Comparison of ENCODE assay signal across 7 mouse cellular contexts in genomic region chr12:76837844-76838650, GRCm38 (mm10). TPM values are rescaled to one million over a fixed set of nuclear protein-coding genes. Genes with fewer than 3 reads are reported as not detected.
DNase-seq lines count a peak whose midpoint lies in the region; ATAC-seq and TF ChIP-seq lines count a peak whose summit lies in the region.

No protein-coding gene starts in this region.

- H3K27ac ChIP-seq in neural tube, embryonic 11.5 days (ENCODE audit: low read depth, low read length), result no peak overlapping the region
- H3K27ac ChIP-seq in liver, embryonic 11.5 days (ENCODE audit: low read depth, low read length), result peak overlapping the region; percentile 50; the same call in 1 of the 2 replicates
- peak overlapping the region; percentile 77 for H3K27ac ChIP-seq in stomach, postnatal 0 days (replicated peaks)

- no peak for ATAC-seq in neural tube, embryonic 11.5 days (ENCODE audit: insufficient read depth, low FRiP score, low TSS enrichment)
- ATAC-seq in erythroblast, adult 5-6 weeks (replicated peaks; ENCODE audit: low FRiP score, poor library complexity, severe bottlenecking), result peak; percentile 61
- ATAC-seq in liver, embryonic 11.5 days (replicated peaks; ENCODE audit: low FRiP score), result peak; percentile 39
- peak; percentile 43; the same call in 1 of the 2 replicates for ATAC-seq in stomach, postnatal 0 days (ENCODE audit: low FRiP score, low TSS enrichment)
- no peak for ATAC-seq in inflammation-experienced regulatory T-cells, adult 6 months

- TF ChIP-seq EP300 in stomach, postnatal 0 days (optimal IDR thresholded peaks at IDR 0.05), result no peak

- DNase-seq in neural tube, embryonic 11.5 days (ENCODE audit: low spot score), result no peak
- DNase-seq in neural tube, embryonic 10.5 days (ENCODE audit: extremely low spot score, low spot score), result no peak
- no peak for DNase-seq in liver, embryonic 11.5 days (ENCODE audit: low spot score)
- DNase-seq in stomach, postnatal 0 days (ENCODE audit: low spot score), result no peak
- no peak for DNase-seq in yolk sac, embryonic 10.5 days (ENCODE audit: low spot score)

- TF ChIP-seq CTCF in stomach, postnatal 0 days (IDR thresholded peaks at IDR 0.05; ENCODE audit: low read depth), result no peak

- H3K4me2 ChIP-seq in neural tube, embryonic 11.5 days (ENCODE audit: low read depth), result peak overlapping the region; percentile 58
- peak overlapping the region; percentile 71 for H3K4me2 ChIP-seq in liver, embryonic 11.5 days
- peak overlapping the region; percentile 60 for H3K4me2 ChIP-seq in stomach, postnatal 0 days (replicated peaks; ENCODE audit: low read depth)

- H3K9me3 ChIP-seq in neural tube, embryonic 11.5 days (ENCODE audit: control insufficient read depth, low read length), result no peaks in the 10 kb centered on the region
- no peaks in the 10 kb centered on the region for H3K9me3 ChIP-seq in liver, embryonic 11.5 days (ENCODE audit: control insufficient read depth, low read length)
- H3K9me3 ChIP-seq in stomach, postnatal 0 days (ENCODE audit: control insufficient read depth, low read length), result no peaks in the 10 kb centered on the region

- 14% methylated on average over 21 of the region's 21 CpGs for WGBS in neural tube, embryonic 11.5 days
- WGBS in liver, embryonic 11.5 days, result 10% methylated on average over 21 of the region's 21 CpGs
- WGBS in stomach, postnatal 0 days, result 10% methylated on average over 21 of the region's 21 CpGs

- H3K36me3 ChIP-seq in neural tube, embryonic 11.5 days (ENCODE audit: control insufficient read depth, insufficient read depth, low read length), result no peaks in the 10 kb centered on the region
- no peaks in the 10 kb centered on the region for H3K36me3 ChIP-seq in liver, embryonic 11.5 days (ENCODE audit: control insufficient read depth, insufficient read depth, low read length)
- no peaks in the 10 kb centered on the region for H3K36me3 ChIP-seq in stomach, postnatal 0 days (ENCODE audit: control insufficient read depth, insufficient read depth, low read length)

- H3K9ac ChIP-seq in neural tube, embryonic 11.5 days (ENCODE audit: low read length), result peak overlapping the region; percentile 66
- H3K9ac ChIP-seq in liver, embryonic 11.5 days (ENCODE audit: low read depth, low read length), result peak overlapping the region; percentile 79
- peak overlapping the region; percentile 79 for H3K9ac ChIP-seq in stomach, postnatal 0 days (ENCODE audit: low read length)

- peaks cover 2% of the 10 kb centered on the region; the same call in 1 of the 2 replicates for H3K4me1 ChIP-seq in neural tube, embryonic 11.5 days (ENCODE audit: control insufficient read depth, insufficient read depth, low read length)
- H3K4me1 ChIP-seq in liver, embryonic 11.5 days (replicated peaks; ENCODE audit: control insufficient read depth, insufficient read depth, low read length), result peaks cover 11% of the 10 kb centered on the region; the same call in 1 of the 2 replicates
- H3K4me1 ChIP-seq in stomach, postnatal 0 days (replicated peaks; ENCODE audit: control insufficient read depth, insufficient read depth), result peaks cover 5% of the 10 kb centered on the region

- peak overlapping the region; percentile 57 for H3K4me3 ChIP-seq in neural tube, embryonic 11.5 days (ENCODE audit: low read depth, low read length)
- H3K4me3 ChIP-seq in liver, embryonic 11.5 days (ENCODE audit: low read depth, low read length), result peak overlapping the region; percentile 76
- peak overlapping the region; percentile 64 for H3K4me3 ChIP-seq in stomach, postnatal 0 days (ENCODE audit: low read depth, low read length)

- H3K27me3 ChIP-seq in neural tube, embryonic 11.5 days (ENCODE audit: control insufficient read depth, insufficient read depth, low read length), result no peaks in the 10 kb centered on the region
- no peaks in the 10 kb centered on the region for H3K27me3 ChIP-seq in liver, embryonic 11.5 days (replicated peaks; ENCODE audit: control insufficient read depth, insufficient read depth, low read length)
- 0 out of 2 replicates have a peak, but pooled peaks cover 2% of the 10 kb centered on the region for H3K27me3 ChIP-seq in stomach, postnatal 0 days (ENCODE audit: control insufficient read depth, insufficient read depth, low read length)

RNA-seq across cellular contexts. Expression of gene Rab15, which starts 15.3 kb away (rescaled TPM):
- 14.2 and 14.7 TPM in 2 replicates for polyA plus RNA-seq in neural tube, embryonic 11.5 days (2014; fragmentation: Nextera tagmentation; extraction: Ambion mirVana)
- not detected in 2 replicates for total RNA-seq in erythroblast, adult 5-6 weeks (2015; ENCODE audit: low replicate concordance)
- total RNA-seq in erythroblast, adult 5-6 weeks (2017; ENCODE audit: low replicate concordance), result 0.26 TPM in 1 of 2 replicates, not detected in the other
- 1.7 and 2.1 TPM in 2 replicates for polyA plus RNA-seq in liver, embryonic 11.5 days (2014; fragmentation: Nextera tagmentation; extraction: Ambion mirVana)
- polyA plus RNA-seq in stomach, postnatal 0 days (2015; fragmentation: Nextera tagmentation; extraction: Ambion mirVana), result 24.0 and 27.2 TPM in 2 replicates
- not detected for polyA plus RNA-seq in inflammation-experienced regulatory T-cells, adult 6 months (2017; shearing (Covaris generic))

RNA-seq across cellular contexts. Expression of gene Gpx2, which starts 42.7 kb away (rescaled TPM):
- polyA plus RNA-seq in neural tube, embryonic 11.5 days (2014; fragmentation: Nextera tagmentation; extraction: Ambion mirVana), result not detected in 2 replicates
- total RNA-seq in erythroblast, adult 5-6 weeks (2015; ENCODE audit: low replicate concordance), result not detected in 2 replicates
- 0.28 TPM in 1 of 2 replicates, not detected in the other for total RNA-seq in erythroblast, adult 5-6 weeks (2017; ENCODE audit: low replicate concordance)
- polyA plus RNA-seq in liver, embryonic 11.5 days (2014; fragmentation: Nextera tagmentation; extraction: Ambion mirVana), result not detected in 2 replicates
- 217 and 236 TPM in 2 replicates for polyA plus RNA-seq in stomach, postnatal 0 days (2015; fragmentation: Nextera tagmentation; extraction: Ambion mirVana)
- polyA plus RNA-seq in inflammation-experienced regulatory T-cells, adult 6 months (2017; shearing (Covaris generic)), result not detected

Comparison
In these comparisons a context has a peak if more than half of its experiments do, and no peak if none do; other contexts are left out.
1. ATAC-seq: peak in erythroblast, adult 5-6 weeks (single experiment), liver, embryonic 11.5 days (single experiment) and stomach, postnatal 0 days (single experiment); none in neural tube, embryonic 11.5 days (single experiment) and inflammation-experienced regulatory T-cells, adult 6 months (single experiment).
2. RNA of gene Gpx2, which starts 42.7 kb away (polyA plus RNA-seq): 217 to 236 TPM in stomach, postnatal 0 days; not detected in liver, embryonic 11.5 days, not detected in inflammation-experienced regulatory T-cells, adult 6 months and not detected in neural tube, embryonic 11.5 days; every median in the first group is over 100 times any median in the second.
3. Peak in every context shown above with its lines, with median percentiles within 50 percentile points of each other: H3K4me2 ChIP-seq, H3K4me3 ChIP-seq and H3K9ac ChIP-seq.